Mouse (Mus musculus) liver, embryonic 14.5 days (tissue): Measurements from ENCODE around the gene Rnf152.

Experiments
- CTCF ChIP-seq: IDR thresholded peaks from 2 replicates; pipeline ENCODE4 v1.5.1; 2016; ENCODE audit warnings: antibody characterized with exemption, low read depth, control low read depth
- EP300 ChIP-seq: IDR thresholded peaks from 2 replicates; pipeline ENCODE4 v1.6.1; 2016; ENCODE audit warnings: antibody characterized with exemption, low read depth

DNA sequence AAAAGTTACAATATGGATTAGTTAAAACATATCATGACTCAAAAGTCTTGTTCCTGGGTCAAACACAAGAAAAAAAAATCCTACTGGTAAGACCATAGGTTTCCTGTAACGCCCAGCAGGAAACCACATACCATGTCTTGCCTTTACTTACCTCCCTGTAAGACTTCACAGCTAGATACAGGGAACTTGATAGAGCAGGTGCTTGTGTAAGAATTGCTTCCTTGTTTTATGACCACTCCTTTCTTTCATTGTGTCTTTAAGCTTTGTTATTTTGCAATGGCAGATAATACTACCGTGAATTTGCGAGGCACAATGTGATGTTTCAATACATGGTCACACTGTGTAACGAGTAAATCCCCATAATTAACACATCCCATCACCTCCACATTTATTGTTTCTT lies 71.5 kb downstream of the Rnf152 start:
- TF ChIP-seq CTCF (no peak), EP300 (no peak)
